Mouse (Mus musculus) ovary, postnatal 36 days (tissue): ENCODE results near the gene Mtmr2.
A peak's percentile ranks its signal among the peaks of the same experiment; 100 is the strongest.
"Not testable (repeated sequence)": the region's sequence is repeated elsewhere in the genome, so short reads cannot be mapped to it uniquely, and the experiment has no call there.

Experiments used
- DNase-seq: peaks from one replicate; pipeline ENCODE4 v3.0.0; 2022; ENCODE audit warnings: low spot score, mixed read lengths

Mtmr2 gene

GRCm38 (mm10) chr9:13748404-13748797 lies at the start of gene Mtmr2:
TSS of gene Mtmr2 (plus strand) at chr9:13748410.
- DNase-seq: no peak

GRCm38 (mm10) chr9:13699061-13699780 lies 49.0 kb upstream of the Mtmr2 start:
- no peak for DNase-seq

GRCm38 (mm10) chr9:13699781-13700116 lies 48.5 kb upstream of the Mtmr2 start:
- no peak for DNase-seq

GRCm38 (mm10) chr9:13701773-13702172 lies 46.4 kb upstream of the Mtmr2 start:
- no peak for DNase-seq

- DNase-seq: no peak
These were observed 45.1 kb upstream of the Mtmr2 start for GRCm38 (mm10) chr9:13703100-13703499.

- no peak for DNase-seq
These were observed 43.3 kb upstream of the Mtmr2 start for GRCm38 (mm10) chr9:13704917-13705316.

- DNase-seq: no peak
These were observed 41.1 kb upstream of the Mtmr2 start for GRCm38 (mm10) chr9:13707066-13707555.

GRCm38 (mm10) chr9:13709436-13709835 lies 38.8 kb upstream of the Mtmr2 start:
- no peak for DNase-seq

- DNase-seq: not testable (repeated sequence)
These were observed 32.3 kb upstream of the Mtmr2 start for GRCm38 (mm10) chr9:13715891-13716290.

- peak; percentile 65 for DNase-seq
These were observed 31.7 kb upstream of the Mtmr2 start for GRCm38 (mm10) chr9:13716316-13717099.

- peak; percentile 96 for DNase-seq
These were observed 826 bp downstream of the Mtmr2 start for GRCm38 (mm10) chr9:13748798-13749674.

- no peak for DNase-seq
These were observed 1.4 kb downstream of the Mtmr2 start for GRCm38 (mm10) chr9:13749675-13749998.

- DNase-seq: no peak
These were observed 4.3 kb downstream of the Mtmr2 start for GRCm38 (mm10) chr9:13752543-13752942.

- no peak for DNase-seq
These were observed 12.2 kb downstream of the Mtmr2 start for GRCm38 (mm10) chr9:13760430-13760829.

- DNase-seq: no peak
These were observed 17.4 kb downstream of the Mtmr2 start for GRCm38 (mm10) chr9:13765624-13766023.

- DNase-seq: no peak
These were observed 18.4 kb downstream of the Mtmr2 start for GRCm38 (mm10) chr9:13766570-13766969.

- DNase-seq: no peak
These were observed 26.5 kb downstream of the Mtmr2 start for GRCm38 (mm10) chr9:13774732-13775131.

- DNase-seq: no peak
These were observed 33.8 kb downstream of the Mtmr2 start for GRCm38 (mm10) chr9:13781985-13782384.

GRCm38 (mm10) chr9:13790864-13791263 lies 42.7 kb downstream of the Mtmr2 start:
- not testable (repeated sequence) for DNase-seq

- DNase-seq: no peak
These were observed 46.1 kb downstream of the Mtmr2 start for GRCm38 (mm10) chr9:13794302-13794701.

- no peak for DNase-seq
These were observed 46.5 kb downstream of the Mtmr2 start for GRCm38 (mm10) chr9:13794756-13795155.

- DNase-seq: no peak
These were observed 56.3 kb downstream of the Mtmr2 start for GRCm38 (mm10) chr9:13804480-13804879.
